Mouse (Mus musculus) ES-CJ7 (cell line): ENCODE measurements around the gene Troap.

Source experiments
- DNase-seq: peaks from one replicate; pipeline ENCODE4 v3.0.0; 2011; ENCODE audit warnings: low read depth, low spot score

Gene Troap

DNA sequence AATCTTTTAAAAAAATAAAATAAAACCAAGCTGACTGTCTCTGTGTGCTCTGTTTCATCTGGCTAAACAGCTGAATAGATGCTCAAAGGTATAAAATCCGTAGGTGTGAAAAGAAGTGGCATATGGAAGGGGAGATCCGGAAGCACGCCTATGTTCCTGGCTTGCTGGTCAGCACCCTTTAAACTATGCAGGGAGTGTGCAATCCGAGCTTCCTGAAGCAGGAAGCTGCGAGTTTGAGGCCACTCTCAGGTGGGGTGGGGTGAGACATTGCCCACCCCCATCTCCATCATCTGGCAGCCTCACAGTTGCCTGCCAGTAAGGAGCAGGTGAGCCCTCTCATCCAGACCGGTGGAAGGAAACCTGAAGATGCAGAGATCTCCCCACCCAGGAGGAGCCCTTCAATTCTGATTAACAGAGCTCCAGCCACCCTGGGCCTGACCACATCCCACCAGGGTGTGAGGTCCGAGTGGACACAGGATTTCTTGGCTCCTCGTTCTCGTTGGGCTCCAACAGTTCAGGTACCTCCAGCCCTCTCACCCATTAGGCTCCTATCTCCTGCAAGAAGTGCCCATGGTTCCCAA, at the start of gene Troap:
Gene Troap, plus strand, starts transcription at position 557 of the 581 bp plus-strand sequence.
- peak; percentile 33 for DNase-seq

DNA sequence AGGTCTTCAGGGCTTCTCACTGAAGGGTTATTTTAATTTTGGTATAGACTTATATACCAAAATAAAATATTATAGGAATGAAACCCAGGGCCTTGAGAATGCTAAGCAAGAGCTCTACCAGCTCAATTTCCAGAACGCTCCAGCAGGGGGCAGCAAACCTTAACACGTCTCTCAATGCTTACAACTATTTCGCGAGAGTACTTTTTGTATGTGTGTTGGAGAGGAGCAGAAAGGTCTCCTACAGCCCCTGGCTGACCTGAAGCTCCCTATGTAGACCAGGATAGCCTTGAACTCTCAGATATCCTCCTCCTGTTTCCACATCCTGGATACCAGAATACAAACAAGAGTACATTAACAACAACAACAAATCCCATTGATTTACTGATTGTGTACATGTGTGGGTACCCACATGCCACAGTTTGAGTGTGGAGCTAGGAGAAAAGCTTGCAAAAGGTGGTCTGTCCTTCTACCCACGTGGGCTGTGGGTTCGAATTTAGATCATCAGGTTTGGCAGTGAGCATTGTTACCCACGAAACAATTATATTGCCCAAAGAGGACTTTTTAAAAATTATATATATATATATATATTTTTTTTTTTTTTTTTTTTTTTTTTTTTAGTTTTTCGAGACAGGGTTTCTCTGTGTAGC, 49.6 kb upstream of the Troap start:
- peak; percentile 84 for DNase-seq

DNA sequence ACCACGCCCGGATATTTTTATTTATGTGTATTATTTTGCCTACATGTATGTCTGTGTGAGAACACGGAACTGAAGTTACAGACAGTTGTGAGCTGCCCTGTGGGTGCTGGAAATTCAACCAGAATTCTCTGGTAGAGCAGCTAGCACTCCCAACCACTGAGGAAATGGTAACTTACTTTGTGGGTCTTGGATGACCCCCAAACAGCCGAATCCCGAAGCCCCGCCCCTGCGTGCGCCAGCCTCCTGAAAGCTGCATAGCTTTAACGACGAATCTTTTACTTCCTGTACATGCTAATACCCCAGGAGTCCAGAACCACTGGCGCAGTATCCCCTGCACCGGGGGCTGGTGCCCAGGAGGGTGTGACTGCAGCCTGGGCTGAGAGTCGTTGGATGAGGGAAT, 49.0 kb upstream of the Troap start:
- no peak for DNase-seq

DNA sequence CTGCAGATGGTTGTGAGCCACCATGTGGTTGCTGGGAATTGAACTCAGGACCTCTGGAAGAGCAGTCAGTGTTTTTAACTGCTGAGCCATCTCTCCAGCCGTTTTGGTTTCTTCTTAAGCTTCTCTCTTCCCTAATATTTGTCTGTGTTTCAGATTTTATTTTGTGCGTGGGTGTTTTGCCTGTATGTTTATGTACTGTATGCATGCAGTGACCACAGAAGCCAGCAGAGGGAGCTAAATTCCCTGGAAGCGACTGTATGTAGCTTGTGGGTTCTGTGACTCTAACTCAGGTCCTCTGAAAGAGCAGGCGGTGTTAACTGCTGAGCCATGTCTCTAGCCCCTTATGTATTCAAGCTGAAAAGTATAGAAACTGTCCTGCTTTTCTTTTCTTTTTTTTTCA, 48.1 kb upstream of the Troap start:
- peak; percentile 85 for DNase-seq

DNA sequence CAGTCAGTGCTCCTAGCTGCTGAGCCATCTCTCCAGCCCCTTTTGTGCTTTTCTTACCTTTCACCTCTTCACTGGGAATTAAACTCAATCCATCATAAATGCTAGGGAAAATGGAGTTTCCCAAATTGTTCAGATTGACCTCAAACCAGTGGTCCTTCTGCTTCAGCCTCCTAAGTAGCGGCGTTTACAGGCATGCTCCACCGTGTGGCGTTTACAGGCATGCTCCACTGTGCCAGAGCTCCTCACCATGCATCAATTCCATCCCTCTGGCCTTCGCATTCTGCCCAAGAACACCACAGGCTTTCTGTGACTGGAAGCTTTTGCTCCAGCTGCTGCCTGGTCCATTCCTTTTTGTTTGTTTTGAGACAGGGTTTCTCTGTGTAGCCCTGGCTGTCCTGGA, 47.3 kb upstream of the Troap start:
- no peak for DNase-seq

DNA sequence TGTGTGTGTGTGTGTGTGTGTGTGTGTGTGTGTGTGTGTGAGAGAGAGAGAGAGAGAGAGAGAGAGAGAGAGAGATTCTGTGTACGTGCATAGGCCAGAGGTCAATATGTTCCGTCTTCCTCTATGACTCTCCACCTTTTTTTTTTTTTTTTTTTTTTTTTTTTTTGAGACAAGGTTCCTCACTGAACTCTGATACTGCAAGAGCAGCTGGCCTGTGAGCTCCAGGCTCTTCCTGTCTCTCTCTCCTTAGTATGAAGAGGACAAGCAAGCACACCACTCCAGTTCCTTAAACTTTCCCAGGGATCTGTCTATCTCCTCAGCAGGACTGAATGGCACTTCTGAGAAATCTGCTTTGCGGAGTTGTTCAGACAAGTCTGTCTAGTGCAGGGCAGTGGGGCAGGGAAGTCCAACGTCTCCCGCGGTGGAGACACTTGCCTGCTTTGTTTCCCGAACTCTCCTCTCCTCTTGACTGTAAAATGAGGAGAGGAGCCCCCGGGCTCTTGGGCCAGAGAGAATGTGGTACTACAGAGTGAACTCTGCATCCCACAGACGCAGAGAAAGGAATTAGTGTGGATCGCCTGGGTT, 45.4 kb upstream of the Troap start:
- no peak for DNase-seq

DNA sequence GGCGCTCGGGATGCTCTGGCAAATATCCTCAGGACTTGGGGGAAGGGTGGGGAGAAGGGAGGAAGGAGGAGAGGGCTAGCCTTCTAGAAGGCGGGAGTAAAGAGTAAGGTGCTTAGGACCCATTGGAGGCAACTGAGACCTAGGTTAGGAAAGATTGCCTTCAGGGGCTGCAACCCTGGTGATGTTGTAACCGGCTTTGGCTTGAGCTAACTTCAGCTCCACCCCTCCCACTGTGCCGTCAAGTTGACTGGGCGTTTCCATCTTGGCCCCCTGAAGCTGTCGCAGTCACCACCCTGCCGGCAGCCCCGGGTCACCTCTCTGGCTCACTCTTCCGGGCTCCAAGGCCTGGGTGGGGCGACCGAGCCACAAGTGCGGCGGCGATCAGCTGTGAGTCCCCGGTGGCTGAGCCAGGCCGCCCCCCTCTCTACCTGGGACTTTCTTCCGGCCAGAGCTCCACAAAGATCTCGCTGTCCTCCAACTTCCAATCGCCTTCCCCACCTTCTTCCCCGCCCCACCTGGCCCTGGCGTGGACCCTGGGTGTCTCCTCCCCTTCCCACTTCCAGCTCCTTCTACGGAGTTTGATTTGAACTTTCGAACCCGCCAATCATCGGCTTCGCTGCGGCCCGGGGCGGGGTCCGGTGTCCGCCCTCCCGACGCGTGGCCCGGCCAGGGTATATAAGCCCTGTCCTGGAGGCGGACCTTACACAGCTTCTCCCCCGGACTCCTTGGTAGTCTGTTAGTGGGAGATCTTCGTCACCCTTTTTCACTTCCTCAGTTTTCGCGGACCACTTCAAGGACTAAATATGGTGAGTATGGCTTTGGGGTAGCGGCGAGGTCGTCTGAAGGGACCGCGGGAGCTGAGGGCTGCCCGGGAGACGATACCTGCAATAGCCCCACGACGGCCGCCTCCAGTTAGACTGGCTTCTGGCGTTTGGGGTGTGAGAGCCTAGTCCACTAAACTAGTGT, 44.5 kb upstream of the Troap start, which contains the start of gene Tuba1c:
Gene Tuba1c, plus strand, starts transcription at position 273 of the 966 bp plus-strand sequence.
- peak; percentile 97 for DNase-seq

DNA sequence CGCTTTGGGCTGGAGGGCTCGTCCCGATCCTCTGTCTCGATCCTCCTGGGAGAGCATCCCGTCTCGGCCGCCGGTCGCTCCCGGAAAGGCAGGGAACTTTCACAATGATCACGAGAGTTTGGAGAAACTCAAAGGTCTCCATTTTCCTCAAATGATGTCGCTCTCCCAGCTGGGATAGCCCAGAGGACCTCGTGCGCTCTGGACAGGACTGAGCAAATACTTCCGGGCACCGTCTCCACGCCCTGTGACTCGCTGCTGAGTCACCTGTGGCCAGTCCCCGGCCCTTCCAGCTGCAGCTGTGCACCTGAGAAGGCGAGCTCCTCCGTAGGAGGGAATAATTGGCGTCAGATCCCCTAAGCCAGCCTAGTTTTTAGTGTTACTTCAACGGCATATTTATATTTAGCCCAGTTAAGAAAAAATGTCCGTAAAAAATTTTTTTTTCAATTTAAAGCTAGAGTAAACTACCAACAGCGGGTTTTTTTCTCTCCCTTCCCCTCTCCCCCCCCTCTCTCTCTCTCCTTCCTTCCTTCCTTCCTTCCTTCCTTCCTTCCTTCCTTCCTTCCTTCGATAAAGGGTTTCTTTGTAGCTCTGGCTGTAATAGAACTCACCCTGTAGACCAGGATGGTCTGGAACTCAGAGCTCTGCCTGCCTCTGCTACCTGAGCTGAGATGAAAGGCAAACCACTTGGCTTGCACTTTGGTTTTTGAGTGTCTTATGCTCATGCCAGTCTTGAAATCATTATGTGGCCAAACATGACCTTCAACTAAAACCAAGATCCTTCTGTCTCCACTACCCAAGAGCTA, 43.6 kb upstream of the Troap start:
- DNase-seq, result no peak

DNA sequence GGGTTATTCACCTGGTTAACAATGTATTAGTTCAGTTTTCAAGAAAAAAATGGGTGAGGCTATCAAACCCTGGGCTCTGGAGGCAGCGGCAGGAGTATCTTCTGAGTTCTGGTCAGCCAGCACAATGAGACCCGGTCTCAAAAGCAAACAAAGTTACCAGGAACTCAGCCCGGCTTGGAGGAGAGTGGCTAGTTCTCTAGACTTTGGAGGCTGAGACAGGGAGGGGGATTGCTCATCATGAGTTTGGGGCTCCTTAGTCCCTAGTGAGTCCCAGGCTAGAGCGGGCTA, 43.0 kb upstream of the Troap start:
- DNase-seq, result no peak

DNA sequence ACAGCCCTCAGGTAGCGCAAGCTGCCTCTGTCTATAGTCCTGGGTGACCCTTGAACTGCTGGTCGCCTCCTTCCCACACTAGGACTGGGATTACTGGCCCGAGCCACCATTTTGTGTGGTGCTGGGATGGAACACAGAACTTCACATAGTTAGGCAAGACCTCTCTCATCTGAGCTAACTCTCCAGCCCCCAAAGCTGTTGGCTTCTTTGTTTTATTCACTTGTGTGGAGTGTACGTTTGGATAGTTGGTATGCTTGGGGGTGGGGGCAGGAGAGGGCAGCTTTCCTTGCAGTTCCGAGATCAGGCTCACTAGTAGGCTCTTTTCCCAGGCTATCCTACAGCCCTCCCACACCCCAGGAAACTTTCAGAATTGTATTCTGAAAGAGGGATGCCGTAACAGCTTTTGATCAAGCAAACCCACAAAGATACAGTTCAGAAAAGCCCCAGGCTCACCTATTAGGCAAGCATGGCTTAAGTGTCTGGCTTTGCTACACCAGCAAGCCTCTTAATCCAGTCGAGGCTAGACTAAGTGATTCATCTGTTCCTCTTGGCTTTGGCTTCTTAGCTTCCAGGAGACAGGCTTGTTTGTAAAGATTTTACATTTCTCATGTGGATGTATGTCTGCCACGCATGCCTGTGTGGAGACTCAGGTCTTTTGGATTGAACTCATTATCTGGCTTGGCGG, 42.2 kb upstream of the Troap start:
- DNase-seq, result no peak

DNA sequence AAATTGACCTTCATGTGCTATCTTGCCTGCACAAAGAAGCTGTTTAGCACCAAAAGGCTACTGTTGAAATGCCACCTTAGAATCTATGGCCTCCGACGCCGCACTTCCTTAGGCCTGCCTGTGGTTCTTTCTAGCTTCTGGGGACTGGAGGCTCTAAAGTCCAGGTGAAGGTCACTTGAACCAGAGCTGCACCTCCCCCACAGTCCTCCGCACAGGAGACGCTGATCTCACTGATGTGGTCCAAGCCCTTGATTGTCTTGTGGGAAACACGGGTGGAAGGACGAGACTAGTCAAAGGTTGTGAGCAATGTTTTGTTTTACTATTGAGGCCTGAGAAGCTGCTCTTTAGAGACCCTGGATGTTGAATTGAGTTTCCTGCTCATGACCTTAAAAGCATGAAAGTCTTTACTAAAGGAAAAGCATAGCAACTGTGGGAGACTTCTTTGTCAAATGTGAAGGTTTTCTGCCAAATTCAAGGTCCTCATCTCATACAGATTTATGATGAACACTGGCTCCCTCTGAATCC, 41.6 kb upstream of the Troap start:
- no peak for DNase-seq

DNA sequence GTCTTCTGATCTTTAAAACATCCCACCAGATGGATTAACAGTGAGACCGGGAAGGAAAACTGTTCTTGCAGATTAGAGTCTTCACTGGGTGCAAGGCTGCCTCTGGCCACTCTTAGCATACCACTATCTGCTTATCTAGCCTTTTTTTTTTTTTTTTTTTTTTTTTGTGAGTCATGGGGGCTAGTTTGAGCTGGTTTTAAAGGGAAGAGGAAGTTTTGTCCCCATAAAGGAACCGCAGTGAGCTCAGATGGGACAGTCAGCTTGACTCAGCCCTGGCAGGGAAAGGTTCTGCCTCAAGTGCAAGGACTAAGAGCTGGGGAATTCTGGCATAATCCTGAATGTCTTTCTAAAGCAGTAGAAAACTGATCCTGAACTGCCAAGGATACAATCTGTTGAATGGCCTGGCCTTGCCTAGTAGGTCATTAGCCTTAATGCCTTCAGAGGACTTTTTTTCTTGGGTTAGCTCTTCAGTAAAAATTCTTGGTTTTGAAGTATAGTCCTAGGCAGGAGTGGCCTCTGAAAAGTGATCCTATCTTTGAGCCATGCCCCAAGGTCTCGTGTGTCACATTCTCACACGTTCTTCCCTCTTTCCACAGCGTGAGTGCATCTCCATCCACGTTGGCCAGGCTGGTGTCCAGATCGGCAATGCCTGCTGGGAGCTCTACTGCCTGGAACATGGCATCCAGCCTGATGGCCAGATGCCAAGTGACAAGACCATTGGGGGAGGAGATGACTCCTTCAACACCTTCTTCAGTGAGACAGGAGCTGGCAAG, 40.7 kb upstream of the Troap start:
- DNase-seq, result no peak

DNA sequence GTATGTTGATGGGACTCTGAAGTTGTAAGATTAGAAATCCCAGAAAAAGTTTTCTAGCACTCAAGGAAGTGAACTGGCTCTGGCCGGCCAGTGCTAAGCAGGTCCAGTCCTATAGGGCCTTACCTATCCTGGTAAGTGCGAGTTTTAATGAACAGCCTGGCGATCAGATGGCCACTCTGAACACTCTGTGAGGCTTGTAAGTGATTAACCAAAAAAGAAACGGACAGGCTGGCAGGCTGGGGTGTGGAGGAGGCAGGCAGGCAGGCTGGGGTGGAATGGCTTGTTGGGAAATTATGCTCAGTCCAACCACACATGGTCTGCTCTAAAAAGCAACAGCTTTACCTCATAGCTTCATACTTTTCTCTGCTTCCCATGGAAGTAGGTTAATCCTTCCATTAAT, 38.9 kb upstream of the Troap start:
- DNase-seq, result no peak

DNA sequence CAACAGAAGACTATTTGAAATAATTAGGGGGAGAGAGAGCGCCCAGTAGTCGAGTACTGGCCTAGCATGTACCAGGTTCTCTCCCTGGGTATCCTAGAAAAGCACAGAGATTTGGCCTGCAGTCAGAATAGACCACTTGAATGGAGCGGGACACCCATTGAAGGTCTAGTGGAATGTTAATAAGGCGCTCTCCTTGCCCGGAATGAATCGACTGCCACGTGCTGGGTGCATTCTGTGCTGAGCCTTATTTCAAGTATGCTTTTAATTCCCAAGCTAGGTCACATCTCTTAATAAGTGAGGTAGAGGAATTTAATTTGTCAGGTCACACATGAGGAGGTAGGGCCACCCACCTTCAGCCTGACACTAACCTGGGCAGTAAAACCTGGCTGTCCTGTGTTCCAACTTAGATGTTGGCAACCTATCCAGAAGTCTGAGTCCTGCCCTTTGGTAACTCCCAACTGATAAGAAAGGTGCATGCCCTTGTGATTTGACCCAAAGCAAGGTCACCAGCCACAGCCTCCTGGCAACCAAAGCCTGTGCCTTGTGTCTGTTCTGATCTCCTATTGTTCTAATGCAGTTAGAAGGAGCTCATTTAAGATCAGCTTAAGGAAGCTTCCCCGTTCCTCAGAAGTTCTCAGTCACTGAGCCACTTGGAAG, 38.0 kb upstream of the Troap start:
- DNase-seq, result no peak

DNA sequence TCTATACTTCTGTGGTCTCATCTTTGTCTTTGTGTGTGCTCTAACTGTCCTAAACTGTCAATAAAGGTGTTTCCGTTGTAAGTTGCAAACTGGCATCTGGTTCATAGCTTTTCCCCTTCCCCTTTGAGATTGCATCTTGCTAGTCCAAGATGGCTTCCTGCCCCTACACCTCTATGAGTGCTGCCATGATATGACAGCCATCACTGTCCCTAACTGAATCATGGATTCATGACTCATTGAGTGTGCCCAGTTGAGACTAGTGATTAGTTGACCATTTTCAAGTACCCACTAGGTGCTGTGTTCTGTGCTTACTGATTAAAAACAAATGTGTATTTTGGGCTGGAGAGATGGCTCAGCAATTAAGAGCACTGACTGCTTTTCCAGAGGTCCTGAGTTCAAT, 36.4 kb upstream of the Troap start:
- DNase-seq, result no peak

DNA sequence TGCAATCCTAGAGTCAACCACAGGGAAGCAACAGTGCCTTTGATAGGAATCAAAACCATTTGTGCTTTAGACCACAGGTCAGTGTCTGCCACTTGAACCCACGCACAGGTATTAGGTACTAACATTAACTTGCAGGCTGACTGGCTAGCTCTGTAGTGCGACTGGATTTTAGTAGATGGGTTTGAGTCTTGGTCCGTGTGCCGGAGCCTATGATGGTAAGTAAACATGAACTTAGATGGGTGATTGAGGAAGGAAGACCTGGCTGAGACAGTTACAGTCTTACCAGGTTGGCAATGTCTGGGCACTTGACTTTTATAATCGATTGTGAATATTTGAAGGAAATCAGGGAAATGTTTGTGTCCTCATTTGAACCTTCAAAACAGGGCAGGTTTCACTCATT, 35.6 kb upstream of the Troap start:
- no peak for DNase-seq

DNA sequence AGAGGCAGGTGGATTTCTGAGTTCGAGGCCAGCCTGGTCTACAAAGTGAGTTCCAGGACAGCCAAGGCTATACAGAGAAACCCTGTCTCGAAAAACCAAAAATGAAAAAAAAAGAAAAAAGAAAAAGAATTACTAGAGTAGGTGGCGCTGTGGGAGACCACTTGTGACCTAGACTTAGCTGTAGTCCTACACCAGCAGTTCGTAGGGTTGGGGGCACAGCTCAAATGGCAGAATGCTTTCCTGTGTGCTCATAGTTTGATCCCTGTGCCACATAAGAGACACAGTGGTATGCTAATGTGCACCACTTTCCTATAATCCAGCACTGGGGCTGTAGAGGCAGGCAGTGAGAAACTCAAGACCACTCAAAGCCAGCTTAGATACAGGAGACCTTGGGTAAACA, 35.1 kb upstream of the Troap start:
- no peak for DNase-seq

DNA sequence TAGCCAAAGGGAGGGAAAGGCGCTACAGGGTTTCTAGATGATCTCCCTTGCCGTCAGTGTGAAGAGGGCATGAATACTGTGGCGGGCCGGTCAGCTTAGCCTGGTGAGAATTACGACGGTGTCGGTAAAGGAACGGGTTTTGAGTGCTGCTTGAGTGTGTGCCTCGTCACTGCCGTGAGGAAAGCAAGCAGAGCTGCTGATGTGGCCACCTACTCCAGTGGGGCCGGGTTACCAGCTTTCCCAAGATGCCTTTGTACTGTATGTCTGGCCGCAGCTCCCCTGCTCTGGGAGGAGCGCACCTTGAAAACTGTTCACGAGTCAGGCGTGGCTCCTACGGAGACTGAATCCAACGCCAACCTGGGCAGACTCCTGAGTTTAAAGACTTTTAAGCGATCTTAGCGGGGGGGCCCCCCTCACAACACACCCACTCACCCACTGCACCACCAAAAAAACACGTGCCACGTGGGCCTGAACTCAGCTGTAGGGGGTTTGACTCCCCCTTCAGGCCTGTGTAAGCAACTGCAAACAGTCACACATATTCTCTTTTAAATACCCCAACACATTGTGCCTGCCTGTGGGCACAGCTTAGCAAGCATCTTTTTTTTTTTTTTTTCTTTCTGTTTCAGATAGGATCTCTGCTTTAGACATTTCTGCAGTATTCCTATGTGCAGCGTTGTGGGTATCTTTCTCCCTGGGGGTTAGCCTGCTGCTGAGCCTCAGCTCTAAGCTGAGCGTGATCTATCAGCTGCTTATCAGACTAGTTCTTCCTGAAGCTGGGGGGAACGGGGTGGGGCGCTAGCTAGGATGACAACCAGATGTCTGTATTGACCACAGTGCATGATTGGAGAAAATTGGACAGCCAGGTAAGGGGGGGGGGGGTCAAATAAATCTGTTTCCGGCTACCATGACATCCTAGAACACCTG, 34.1 kb upstream of the Troap start:
- peak; percentile 64 for DNase-seq
